Mouse (Mus musculus): ENCODE results near the gene Phf8. TPM values are rescaled to one million over a fixed set of nuclear protein-coding genes. Genes with fewer than 3 reads are reported as not detected.
"Not testable (repeated sequence)": the region's sequence is repeated elsewhere in the genome, so short reads cannot be mapped to it uniquely, and the experiment has no call there.

Phf8 gene
- total RNA-seq (2014; fragmentation: Nextera tagmentation) (26.6 and 46.6 TPM in 2 replicates), total RNA-seq (2017) (21.9 and 22.7 TPM in 2 replicates)

- ATAC-seq (replicated peaks; ENCODE audit: poor library complexity, severe bottlenecking) = peak; percentile 81
Measured at GRCm38 (mm10) chrX:151520458-151521322, at the start of gene Phf8. Phf8 (plus strand) TSS chrX:151520672.

DNA sequence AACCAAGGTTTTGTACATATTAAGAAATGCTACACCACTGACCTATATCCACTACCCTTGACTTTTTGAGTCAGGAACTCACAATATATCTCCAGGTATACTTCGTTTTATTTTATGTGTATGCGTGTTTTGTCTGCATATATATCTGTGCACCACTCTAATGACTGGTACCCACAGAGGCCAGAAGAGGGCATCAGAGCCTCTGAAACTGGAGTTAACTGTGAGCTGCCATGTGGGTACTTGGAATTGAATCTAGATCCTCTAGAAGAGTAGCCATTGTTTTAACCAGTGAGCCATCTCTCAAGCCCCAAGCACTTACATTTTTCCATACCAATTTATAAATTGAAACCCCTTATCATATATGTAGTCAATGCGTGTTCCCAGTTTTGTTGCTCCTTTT lies 32.3 kb upstream of the Phf8 start:
- ATAC-seq (replicated peaks; ENCODE audit: poor library complexity, severe bottlenecking) = peak; percentile 48; the same call in 1 of the 2 replicates

DNA sequence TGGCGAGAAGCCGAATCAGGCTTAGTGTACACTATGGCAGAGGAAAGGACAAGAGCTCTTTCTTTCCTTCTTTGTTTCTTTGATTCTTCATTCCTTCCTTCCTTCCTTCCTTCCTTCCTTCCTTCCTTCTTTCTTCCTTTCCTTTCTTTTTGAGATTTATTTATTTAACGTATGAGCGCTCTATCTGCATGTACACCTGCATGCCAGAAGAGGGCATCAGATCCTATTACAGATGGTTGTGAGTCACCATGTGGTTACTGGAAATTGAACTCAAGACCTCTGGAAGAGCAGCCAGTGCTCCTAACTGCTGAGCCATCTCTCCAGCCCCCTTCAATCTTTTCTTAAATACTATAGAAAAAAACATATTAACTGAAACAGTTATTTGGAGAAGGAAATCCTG lies 27.2 kb upstream of the Phf8 start:
- ATAC-seq (replicated peaks; ENCODE audit: poor library complexity, severe bottlenecking) = not testable (repeated sequence)

GRCm38 (mm10) chrX:151496596-151496995 lies 23.9 kb upstream of the Phf8 start:
- ATAC-seq (replicated peaks; ENCODE audit: poor library complexity, severe bottlenecking) = peak; percentile 99

DNA sequence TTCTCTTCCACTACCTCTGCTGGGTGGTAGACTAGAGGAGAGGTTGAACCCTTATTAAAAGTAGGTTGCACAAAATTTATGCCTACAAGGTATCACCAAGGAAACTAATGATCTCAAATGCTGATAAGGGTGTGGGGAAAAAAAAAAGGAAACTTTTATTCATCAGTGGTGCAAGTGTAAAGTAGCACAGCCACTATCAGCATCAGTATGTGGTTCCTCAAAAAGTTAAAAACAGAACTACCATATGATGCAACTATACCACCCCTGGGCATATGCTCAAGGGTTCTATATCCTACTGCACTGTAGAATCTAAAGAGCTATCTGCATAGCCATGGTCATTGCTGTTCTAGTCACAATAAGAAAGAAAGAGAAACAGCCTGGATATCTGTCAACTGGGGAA lies 11.9 kb upstream of the Phf8 start:
- peak; percentile 100 for ATAC-seq (replicated peaks; ENCODE audit: poor library complexity, severe bottlenecking)

GRCm38 (mm10) chrX:151509906-151510305 lies 10.6 kb upstream of the Phf8 start:
- ATAC-seq (replicated peaks; ENCODE audit: poor library complexity, severe bottlenecking) = no peak

DNA sequence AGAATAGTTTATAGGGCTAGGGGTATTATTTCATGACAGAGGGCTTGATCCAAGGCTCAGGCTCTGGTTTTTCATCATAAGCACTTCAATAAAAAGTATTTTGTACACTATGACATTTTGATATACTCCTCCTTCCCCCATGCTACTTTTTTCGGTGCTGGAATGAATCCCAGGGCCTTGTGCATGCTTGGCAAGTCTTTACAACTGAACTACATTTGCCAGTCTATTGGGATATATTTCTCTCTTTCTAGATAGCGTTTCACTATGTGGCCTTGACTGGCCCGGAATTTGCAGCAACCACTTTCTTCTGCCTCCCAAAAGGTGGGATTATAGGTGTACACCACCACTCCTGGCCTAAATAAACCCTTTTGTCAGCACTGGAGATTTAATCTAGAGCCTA lies 7.4 kb upstream of the Phf8 start:
- no peak for ATAC-seq (replicated peaks; ENCODE audit: poor library complexity, severe bottlenecking)

- ATAC-seq (replicated peaks; ENCODE audit: poor library complexity, severe bottlenecking) = no peak
Measured at GRCm38 (mm10) chrX:151513694-151514093, 6.8 kb upstream of the Phf8 start.

GRCm38 (mm10) chrX:151518181-151518580 lies 2.3 kb upstream of the Phf8 start:
- no peak for ATAC-seq (replicated peaks; ENCODE audit: poor library complexity, severe bottlenecking)

DNA sequence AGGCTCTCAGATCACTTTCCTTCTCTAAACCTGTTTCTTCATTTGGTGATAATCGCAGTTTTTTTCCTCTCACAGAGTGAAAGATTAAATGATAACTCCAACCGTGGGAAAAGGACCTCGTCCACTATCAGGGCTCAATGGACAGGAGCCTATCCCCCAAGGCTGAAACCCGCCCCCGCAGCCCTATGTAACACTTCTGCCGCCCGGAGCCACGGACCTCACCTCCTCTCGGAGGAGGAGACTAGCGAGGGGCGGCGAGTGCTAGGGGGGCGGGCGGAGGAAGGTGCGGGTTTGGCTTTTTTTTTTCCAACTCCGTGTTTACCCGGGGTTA lies 380 bp upstream of the Phf8 start:
- no peak for ATAC-seq (replicated peaks; ENCODE audit: poor library complexity, severe bottlenecking)

DNA sequence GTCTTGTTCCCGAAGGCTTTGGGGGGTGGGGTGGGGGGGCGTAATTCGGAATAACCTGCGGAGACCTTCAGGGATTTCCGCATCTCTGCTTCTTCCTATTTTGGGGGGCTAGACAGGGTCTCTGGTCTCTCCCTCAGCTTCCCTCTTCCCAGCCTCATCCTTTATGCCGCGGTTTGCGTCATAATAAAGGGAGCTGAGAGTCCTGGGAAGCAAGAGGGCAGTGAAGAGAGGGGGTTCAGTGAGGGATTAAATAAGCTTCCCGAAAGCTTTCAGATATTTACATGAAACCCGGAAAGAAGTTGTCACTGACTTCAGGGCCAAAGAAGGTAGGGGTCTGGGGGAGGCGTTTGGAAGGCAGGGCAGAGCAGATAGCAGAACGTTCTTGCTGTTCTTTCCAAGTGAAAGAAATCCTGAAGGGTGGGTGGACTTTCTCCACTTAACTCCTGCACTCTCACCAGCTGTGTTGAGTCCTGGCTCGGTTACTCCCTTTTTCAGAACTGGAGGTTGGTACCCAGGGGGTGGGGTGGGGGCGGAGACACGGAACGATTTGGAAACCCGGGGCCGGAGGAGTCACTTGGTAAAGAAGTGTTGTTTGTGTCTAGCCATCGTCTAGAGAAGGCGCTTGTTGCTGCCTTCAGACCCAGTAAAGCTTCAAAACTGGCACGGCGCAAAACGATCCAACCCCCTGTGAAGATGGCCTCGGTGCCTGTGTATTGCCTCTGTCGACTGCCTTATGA lies 1.5 kb downstream of the Phf8 start:
- ATAC-seq (replicated peaks; ENCODE audit: poor library complexity, severe bottlenecking) = peak; percentile 26

- peak; percentile 94 for ATAC-seq (replicated peaks; ENCODE audit: poor library complexity, severe bottlenecking)
Measured at GRCm38 (mm10) chrX:151553356-151553755, 32.9 kb downstream of the Phf8 start.

- no peak for ATAC-seq (replicated peaks; ENCODE audit: poor library complexity, severe bottlenecking)
Measured at GRCm38 (mm10) chrX:151575166-151575565, 54.7 kb downstream of the Phf8 start.

GRCm38 (mm10) chrX:151643386-151643785 lies 122.9 kb downstream of the Phf8 start:
- ATAC-seq (replicated peaks; ENCODE audit: poor library complexity, severe bottlenecking) = no peak

GRCm38 (mm10) chrX:151653744-151654143 lies 133.3 kb downstream of the Phf8 start:
- ATAC-seq (replicated peaks; ENCODE audit: poor library complexity, severe bottlenecking) = no peak

DNA sequence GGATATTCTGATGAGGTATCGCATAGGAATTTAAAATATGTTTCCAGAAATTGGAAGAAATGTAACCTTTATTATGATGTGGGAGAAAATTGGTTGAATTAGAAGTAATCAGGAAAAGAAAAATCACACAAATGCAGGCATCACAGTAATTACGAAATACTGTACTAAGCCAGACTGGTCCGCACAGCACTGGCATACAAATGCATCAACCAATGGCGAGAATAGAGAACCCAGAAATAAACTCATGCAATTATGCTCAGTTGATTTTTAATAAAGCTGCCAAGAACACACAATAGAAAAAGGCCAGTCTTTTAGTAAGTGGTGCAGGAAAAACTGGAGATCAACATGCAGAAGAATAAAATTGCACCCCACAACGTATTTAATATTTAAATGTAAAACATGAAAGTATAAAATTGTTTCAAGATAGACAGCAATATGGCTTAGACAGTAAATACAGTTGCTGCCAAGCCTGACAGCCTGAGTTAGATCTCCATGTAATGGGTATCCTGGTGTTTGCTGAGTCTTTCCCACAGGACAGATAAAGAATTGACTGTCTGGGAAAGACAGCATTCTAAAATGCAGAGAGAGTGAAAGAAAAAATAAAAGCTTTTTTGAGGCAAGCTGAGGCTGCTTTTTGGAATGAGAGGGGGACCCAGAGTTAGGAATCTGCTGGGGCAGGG lies 154.2 kb downstream of the Phf8 start:
- no peak for ATAC-seq (replicated peaks; ENCODE audit: poor library complexity, severe bottlenecking)

Other genes starting within 250 kb of the Phf8 start
- gene Fam120c, start 176.5 kb upstream of the Phf8 start, total RNA-seq (2014; fragmentation: Nextera tagmentation) = 5.9 and 6.4 TPM in 2 replicates
- gene Fam120c, start 176.5 kb upstream of the Phf8 start, total RNA-seq (2017) = 4.4 and 5.4 TPM in 2 replicates

Measured in granulocyte monocyte progenitor cell, adult 5-6 weeks (primary cell).